Mouse (Mus musculus): Measurements from ENCODE around the gene Cfb. TPM values are rescaled to one million over a fixed set of nuclear protein-coding genes. Genes with fewer than 3 reads are reported as not detected.

Gene Cfb
- polyA plus RNA-seq, 1 experiment = 71.5 TPM

DNA sequence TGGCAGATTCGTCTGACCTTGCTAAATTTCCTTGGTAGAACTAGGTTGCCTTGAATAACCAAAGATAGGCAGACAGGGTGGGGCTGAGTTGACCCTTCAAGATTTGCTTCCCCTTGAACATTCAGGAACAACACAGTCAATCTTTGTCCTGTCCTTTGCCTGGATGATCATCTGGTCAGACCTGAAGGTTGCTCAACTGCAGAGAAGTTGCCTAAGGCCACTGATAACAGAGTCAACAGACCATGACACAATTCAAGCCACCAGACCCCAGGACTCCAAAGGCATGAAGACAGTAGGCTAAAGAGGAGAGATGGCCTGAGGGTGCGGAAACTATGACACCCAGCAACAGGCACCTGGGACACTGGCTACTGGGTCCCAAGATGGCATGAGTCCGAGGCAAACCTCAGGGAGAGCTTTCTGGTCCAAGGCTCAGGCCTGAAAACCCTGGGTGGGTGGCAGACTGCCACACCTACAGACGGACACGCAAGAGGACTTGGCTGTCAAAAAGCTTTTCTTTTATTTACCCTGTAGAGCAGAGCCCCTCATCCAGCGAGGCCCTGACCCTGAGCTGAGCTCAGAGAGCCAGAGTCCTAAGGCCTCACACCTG, 53.6 kb downstream of the Cfb start:
- WGBS = 71% methylated on average over 6 of the region's 6 CpGs
- Histone ChIP-seq H3K27ac (ENCODE audit: insufficient read depth, low read depth, low read length) (no peak overlapping the region), H3K36me3 (ENCODE audit: control insufficient read depth, insufficient read depth, low read length) (no peaks in the 10 kb centered on the region), H3K4me1 (ENCODE audit: control insufficient read depth, insufficient read depth, insufficient read length, low read length) (no peaks in the 10 kb centered on the region), H3K27me3 (ENCODE audit: control insufficient read depth, insufficient read depth, low read length) (no peaks in the 10 kb centered on the region), H3K4me3 (ENCODE audit: low read depth, low read length) (no peak overlapping the region)
- no peak for TF ChIP-seq CTCF (IDR thresholded peaks at IDR 0.05; ENCODE audit: extremely low read depth, insufficient read length, insufficient replicate concordance, low read depth, low read length)

DNA sequence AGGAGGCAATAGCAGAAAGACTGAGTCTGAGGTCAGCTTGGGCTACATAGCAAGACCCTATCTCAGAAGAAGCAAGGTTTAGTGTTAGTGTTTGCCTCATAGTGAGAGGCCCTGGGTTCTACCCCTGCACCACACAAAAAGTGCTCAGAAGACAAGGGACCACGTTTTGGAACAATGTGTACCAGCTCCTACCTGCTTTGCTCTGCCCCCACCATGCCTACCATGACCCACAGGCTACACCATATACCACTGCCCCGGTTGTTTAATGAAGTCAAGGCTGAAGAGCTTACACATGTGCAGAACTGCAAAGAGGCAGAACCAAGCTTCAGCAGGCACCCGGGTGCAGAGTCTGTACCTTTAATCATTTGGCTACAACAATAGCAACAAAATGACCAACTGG, 55.1 kb downstream of the Cfb start:
- H3K27me3 ChIP-seq (ENCODE audit: control insufficient read depth, insufficient read depth, low read length) = no peaks in the 10 kb centered on the region
- H3K4me1 ChIP-seq (ENCODE audit: control insufficient read depth, insufficient read depth, insufficient read length, low read length) = no peaks in the 10 kb centered on the region
- no peak overlapping the region for H3K4me3 ChIP-seq (ENCODE audit: low read depth, low read length)
- WGBS = 57% methylated on average over 3 of the region's 3 CpGs
- H3K27ac ChIP-seq (ENCODE audit: insufficient read depth, low read depth, low read length) = no peak overlapping the region
- TF ChIP-seq POLR2A (IDR thresholded peaks at IDR 0.05; ENCODE audit: low read depth, low read length) = no peak
- no peak for TF ChIP-seq CTCF (IDR thresholded peaks at IDR 0.05; ENCODE audit: extremely low read depth, insufficient read length, insufficient replicate concordance, low read depth, low read length)
- H3K36me3 ChIP-seq (ENCODE audit: control insufficient read depth, insufficient read depth, low read length) = no peaks in the 10 kb centered on the region

Other genes starting within 250 kb of the Cfb start
- gene Egfl8, start 246.5 kb downstream of the Cfb start, polyA plus RNA-seq (2012; rRNA removed) = 1.8 and 2.3 TPM in 2 replicates
- 17.3 and 22.0 TPM in 2 replicates for gene Ppt2, start 234.0 kb downstream of the Cfb start, polyA plus RNA-seq (2012; rRNA removed)
- gene Prrt1, start 233.0 kb downstream of the Cfb start, polyA plus RNA-seq (2012; rRNA removed) = 5.5 and 8.0 TPM in 2 replicates
- gene Fkbpl, start 217.8 kb downstream of the Cfb start, polyA plus RNA-seq (2012; rRNA removed) = 2.5 and 9.3 TPM in 2 replicates
- 26.6 and 48.0 TPM in 2 replicates for gene Atf6b, start 215.4 kb downstream of the Cfb start, polyA plus RNA-seq (2012; rRNA removed)
- 12.1 and 12.5 TPM in 2 replicates for gene Tnxb, start 192.0 kb downstream of the Cfb start, polyA plus RNA-seq (2012; rRNA removed)
- 16.8 and 17.2 TPM in 2 replicates for gene C4b, start 118.6 kb downstream of the Cfb start, polyA plus RNA-seq (2012; rRNA removed)
- 0.18 and 0.67 TPM in 2 replicates for gene Cyp21a1, start 58.0 kb downstream of the Cfb start, polyA plus RNA-seq (2012; rRNA removed)
- gene Stk19, start 25.6 kb downstream of the Cfb start, polyA plus RNA-seq (2012; rRNA removed) = 28.6 and 56.3 TPM in 2 replicates
- gene Dxo, start 25.5 kb downstream of the Cfb start, polyA plus RNA-seq (2012; rRNA removed) = 31.5 and 51.8 TPM in 2 replicates
- 48.1 and 79.3 TPM in 2 replicates for gene Skiv2l, start 12.3 kb downstream of the Cfb start, polyA plus RNA-seq (2012; rRNA removed)
- 7.8 and 18.3 TPM in 2 replicates for gene Nelfe, start 12.1 kb downstream of the Cfb start, polyA plus RNA-seq (2012; rRNA removed)
- gene Zbtb12, start 17.0 kb upstream of the Cfb start, polyA plus RNA-seq (2012; rRNA removed) = 2.9 and 6.8 TPM in 2 replicates
- gene Gm20547, start 19.5 kb upstream of the Cfb start, polyA plus RNA-seq (2012; rRNA removed) = not detected in 2 replicates
- gene C2, start 35.7 kb upstream of the Cfb start, polyA plus RNA-seq (2012; rRNA removed) = 4.3 and 10.6 TPM in 2 replicates
- 101 and 242 TPM in 2 replicates for gene Ehmt2, start 36.0 kb upstream of the Cfb start, polyA plus RNA-seq (2012; rRNA removed)
- 64.8 and 101 TPM in 2 replicates for gene Slc44a4, start 51.9 kb upstream of the Cfb start, polyA plus RNA-seq (2012; rRNA removed)
- 21.2 and 68.8 TPM in 2 replicates for gene Neu1, start 68.7 kb upstream of the Cfb start, polyA plus RNA-seq (2012; rRNA removed)
- 17.1 and 19.8 TPM in 2 replicates for gene Hspa1b, start 96.7 kb upstream of the Cfb start, polyA plus RNA-seq (2012; rRNA removed)
- not detected in 2 replicates for gene Gm20481, start 107.4 kb upstream of the Cfb start, polyA plus RNA-seq (2012; rRNA removed)
- gene Hspa1a, start 109.6 kb upstream of the Cfb start, polyA plus RNA-seq (2012; rRNA removed) = 8.9 and 9.3 TPM in 2 replicates
- gene Hspa1l, start 110.2 kb upstream of the Cfb start, polyA plus RNA-seq (2012; rRNA removed) = 0.06 and 0.14 TPM in 2 replicates
- 51.7 and 82.1 TPM in 2 replicates for gene Lsm2, start 119.3 kb upstream of the Cfb start, polyA plus RNA-seq (2012; rRNA removed)
- 123 and 182 TPM in 2 replicates for gene Vars, start 138.5 kb upstream of the Cfb start, polyA plus RNA-seq (2012; rRNA removed)
- 0.82 and 1.2 TPM in 2 replicates for gene Vwa7, start 154.1 kb upstream of the Cfb start, polyA plus RNA-seq (2012; rRNA removed)
- 0.87 and 1.0 TPM in 2 replicates for gene Sapcd1, start 165.5 kb upstream of the Cfb start, polyA plus RNA-seq (2012; rRNA removed)
- 2.2 and 2.3 TPM in 2 replicates for gene Msh5, start 184.2 kb upstream of the Cfb start, polyA plus RNA-seq (2012; rRNA removed)
- gene Clic1, start 187.4 kb upstream of the Cfb start, polyA plus RNA-seq (2012; rRNA removed) = 134 and 219 TPM in 2 replicates
- 8.5 and 14.5 TPM in 2 replicates for gene Ddah2, start 196.5 kb upstream of the Cfb start, polyA plus RNA-seq (2012; rRNA removed)
- gene Ly6g6c, start 202.9 kb upstream of the Cfb start, polyA plus RNA-seq (2012; rRNA removed) = 9.3 and 9.9 TPM in 2 replicates
- 0.28 and 0.39 TPM in 2 replicates for gene Mpig6b, start 203.7 kb upstream of the Cfb start, polyA plus RNA-seq (2012; rRNA removed)
- 1.3 and 19.4 TPM in 2 replicates for gene Ly6g6e, start 214.4 kb upstream of the Cfb start, polyA plus RNA-seq (2012; rRNA removed)
- 7.2 and 10.7 TPM in 2 replicates for gene Ly6g6d, start 215.5 kb upstream of the Cfb start, polyA plus RNA-seq (2012; rRNA removed)
- 1.2 and 3.8 TPM in 2 replicates for gene Ly6g6f, start 223.1 kb upstream of the Cfb start, polyA plus RNA-seq (2012; rRNA removed)
- 114 and 183 TPM in 2 replicates for gene Abhd16a, start 226.7 kb upstream of the Cfb start, polyA plus RNA-seq (2012; rRNA removed)
- gene Ly6g5c, start 245.8 kb upstream of the Cfb start, polyA plus RNA-seq (2012; rRNA removed) = not detected in 2 replicates